Mouse (Mus musculus) erythroblast, embryonic 14.5 days (primary cell): ENCODE measurements around the gene Zfp629.

Experiments used
- GATA1 ChIP-seq: IDR thresholded peaks from 2 replicates; pipeline ENCODE4 v1.6.1; 2012; ENCODE audit warnings: low read length, inconsistent platforms, mixed read lengths
- TAL1 ChIP-seq: IDR thresholded peaks from 3 replicates; pipeline ENCODE4 v1.6.1; 2012; ENCODE audit warnings: low read length, inconsistent platforms, mixed read lengths

- TF ChIP-seq GATA1: no peak
- TF ChIP-seq TAL1: no peak
Observed at GRCm38 (mm10) chr7:127641260-127641659, 25.7 kb upstream of the Zfp629 start.
